Mouse (Mus musculus) cerebellum, adult 2 months (tissue): ENCODE measurements around the gene Ahctf1.

Experiments
- CTCF ChIP-seq: fragments of 200-500 bp; IDR thresholded peaks from 2 replicates; pipeline ENCODE4 v1.5.1; 2011; ENCODE audit warnings: low read depth, mild to moderate bottlenecking, control low read depth, low read length, moderate library complexity, borderline replicate concordance; ENCODE audit not compliant: insufficient read depth
- POLR2A ChIP-seq: fragments of 200-500 bp; IDR thresholded peaks from 2 replicates; pipeline ENCODE4 v1.6.1; 2011; ENCODE audit warnings: low read length, control low read depth, borderline replicate concordance; ENCODE audit not compliant: insufficient read depth

DNA sequence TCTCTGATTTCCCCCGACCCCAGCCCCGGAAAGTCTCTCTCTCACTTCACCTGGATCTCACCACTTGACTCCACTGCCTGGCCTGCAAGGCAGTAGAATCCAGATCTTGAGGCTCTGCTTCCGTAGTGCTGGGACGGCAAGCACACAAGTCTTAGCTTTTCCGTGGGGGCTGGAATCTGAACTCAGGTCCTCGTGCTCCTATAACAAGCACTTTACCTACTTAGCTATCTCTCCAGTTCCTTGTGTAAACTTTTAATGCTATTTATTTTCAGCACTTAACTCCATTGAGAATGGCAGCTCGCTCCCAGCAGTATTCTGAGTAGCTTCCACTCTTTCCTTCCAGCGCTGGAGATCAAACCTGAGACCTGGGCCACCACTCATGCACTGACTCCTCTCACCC, 26.6 kb downstream of the Ahctf1 start:
- TF ChIP-seq CTCF (no peak), POLR2A (no peak)
